Mouse (Mus musculus) intestine, embryonic 15.5 days (tissue): ENCODE results near the gene Rp9. TPM values are rescaled to one million over a fixed set of nuclear protein-coding genes. Genes with fewer than 3 reads are reported as not detected.

Source experiments
- ATAC-seq: fragments of 200-750 bp; cut with Nextera tagmentation; 2 replicates; pipeline ENCODE4 v1.8.0; 2017; ENCODE audit warnings: moderate TSS enrichment, moderate library complexity
- H3K27ac ChIP-seq: fragments of 300-500 bp; sonication (generic); 2 replicates; pipeline ENCODE4 v1.5.1; 2015; ENCODE audit warnings: mild to moderate bottlenecking, inconsistent platforms
- H3K27me3 ChIP-seq: fragments of 300-500 bp; sonication (generic); replicated peaks from 2 replicates; pipeline ENCODE4 v1.6.1; 2015; ENCODE audit warnings: inconsistent platforms
- H3K36me3 ChIP-seq: fragments of 300-500 bp; sonication (generic); 2 replicates; pipeline ENCODE4 v1.6.1; 2015; ENCODE audit warnings: inconsistent platforms
- H3K4me1 ChIP-seq: fragments of 300-500 bp; sonication (generic); replicated peaks from 2 replicates; pipeline ENCODE4 v1.6.1; 2015; ENCODE audit warnings: inconsistent platforms
- H3K4me2 ChIP-seq: fragments of 300-500 bp; sonication (generic); replicated peaks from 2 replicates; pipeline ENCODE4 v1.6.1; 2015; ENCODE audit warnings: mild to moderate bottlenecking, inconsistent platforms
- H3K4me3 ChIP-seq: fragments of 300-500 bp; sonication (generic); replicated peaks from 2 replicates; pipeline ENCODE4 v1.5.1; 2015; ENCODE audit warnings: inconsistent platforms
- H3K9ac ChIP-seq: fragments of 300-500 bp; sonication (generic); 2 replicates; pipeline ENCODE4 v1.6.1; 2015; ENCODE audit warnings: inconsistent platforms
- H3K9me3 ChIP-seq: fragments of 300-500 bp; sonication (generic); 2 replicates; pipeline ENCODE4 v1.6.1; 2016; ENCODE audit warnings: inconsistent platforms
- WGBS: fragments of 180-500 bp; shearing (Covaris S2); methylation state at CpG from one replicate; pipeline ENCODE4 v1.1.7; 2015; 5-methylcytosine and 5-hydroxymethylcytosine counted together
- polyA plus RNA-seq: library from polyadenylated mRNA; unstranded; fragments of >200 nt; fragmentation: Nextera tagmentation; extraction: Ambion mirVana; gene quantifications from 2 replicates; pipeline ENCODE4 v1.2.1, GENCODE M21; 2015

Rp9 gene
- polyA plus RNA-seq, 1 experiment from 2014 or later: 73.2 TPM

DNA sequence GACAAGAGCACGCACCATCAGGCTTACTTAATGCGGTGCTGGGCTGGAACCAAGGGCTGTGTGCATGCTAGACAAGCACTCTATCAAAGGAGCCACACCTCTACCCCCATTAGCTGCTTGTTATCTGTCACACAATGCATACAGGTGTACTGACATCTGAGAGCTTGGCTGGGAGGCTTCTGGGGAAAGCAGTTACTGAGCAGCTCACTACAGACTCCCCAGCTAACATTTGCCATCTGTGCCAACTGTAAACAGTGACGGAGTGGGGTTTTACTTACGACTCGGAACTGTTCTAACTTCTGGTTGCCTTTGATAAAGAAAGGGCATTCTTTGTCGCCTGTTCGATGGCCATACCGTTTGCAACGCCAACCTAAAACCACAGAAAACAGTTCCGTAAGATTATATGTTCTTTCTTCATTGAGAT is 16.0 kb downstream of the Rp9 start:
- H3K4me3 ChIP-seq: no peak overlapping the region
- H3K36me3 ChIP-seq: peaks cover 52% of the 10 kb centered on the region
- H3K9me3 ChIP-seq: no peaks in the 10 kb centered on the region
- 88% methylated on average over 10 of the region's 10 CpGs for WGBS
- 0 out of 2 replicates have a peak, but pooled peaks have one; percentile 31 for ATAC-seq
- H3K27me3 ChIP-seq: no peaks in the 10 kb centered on the region
- H3K9ac ChIP-seq: no peak overlapping the region
- no peak overlapping the region for H3K4me2 ChIP-seq
- H3K4me1 ChIP-seq: no peaks in the 10 kb centered on the region
- H3K27ac ChIP-seq: no peak overlapping the region

DNA sequence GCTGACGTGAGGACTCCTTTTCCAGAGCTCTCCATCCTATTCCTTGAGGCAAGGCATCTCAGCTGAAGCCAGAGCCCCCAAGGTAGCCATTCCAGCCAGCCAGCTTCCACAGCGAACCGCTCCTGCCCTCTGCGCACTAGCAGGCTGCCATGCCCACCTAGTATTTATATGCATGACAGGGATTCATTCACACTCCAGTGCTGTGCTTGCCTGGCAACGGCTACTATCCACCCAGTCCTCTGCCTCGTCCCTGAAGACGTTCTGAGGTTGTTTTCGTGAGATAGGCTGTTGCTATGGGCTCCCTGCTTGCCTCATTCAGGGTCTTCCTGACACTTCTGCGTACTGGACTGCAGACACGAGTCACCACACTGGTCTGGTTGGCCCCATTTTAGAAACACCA is 16.8 kb downstream of the Rp9 start:
- H3K9me3 ChIP-seq: no peaks in the 10 kb centered on the region
- H3K27ac ChIP-seq: no peak overlapping the region
- H3K27me3 ChIP-seq: no peaks in the 10 kb centered on the region
- ATAC-seq: no peak
- WGBS: 86% methylated on average over 10 of the region's 10 CpGs
- no peak overlapping the region for H3K4me3 ChIP-seq
- no peaks in the 10 kb centered on the region for H3K4me1 ChIP-seq
- no peak overlapping the region for H3K9ac ChIP-seq
- H3K4me2 ChIP-seq: no peak overlapping the region
- H3K36me3 ChIP-seq: peaks cover 46% of the 10 kb centered on the region

DNA sequence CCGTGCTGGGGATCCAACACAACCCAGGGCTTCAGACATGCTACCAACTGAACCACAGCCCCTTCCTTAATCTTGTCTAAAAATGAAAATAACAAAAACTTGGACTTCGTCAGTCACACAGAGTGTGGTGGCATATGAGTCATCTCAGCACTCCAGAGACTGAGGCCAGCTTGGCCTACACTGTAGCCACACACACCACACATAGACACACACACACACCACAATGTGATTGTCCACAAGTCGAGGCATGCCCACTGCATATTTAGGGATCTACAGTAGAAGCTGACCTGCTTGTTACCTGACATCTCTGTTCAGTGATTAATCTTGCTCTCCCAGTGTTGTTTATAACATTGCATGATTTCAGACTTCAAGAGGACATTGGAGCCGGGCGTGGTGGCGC is 20.3 kb downstream of the Rp9 start:
- no peak for ATAC-seq
- peaks cover 38% of the 10 kb centered on the region for H3K36me3 ChIP-seq
- 89% methylated on average over 6 of the region's 6 CpGs for WGBS

DNA sequence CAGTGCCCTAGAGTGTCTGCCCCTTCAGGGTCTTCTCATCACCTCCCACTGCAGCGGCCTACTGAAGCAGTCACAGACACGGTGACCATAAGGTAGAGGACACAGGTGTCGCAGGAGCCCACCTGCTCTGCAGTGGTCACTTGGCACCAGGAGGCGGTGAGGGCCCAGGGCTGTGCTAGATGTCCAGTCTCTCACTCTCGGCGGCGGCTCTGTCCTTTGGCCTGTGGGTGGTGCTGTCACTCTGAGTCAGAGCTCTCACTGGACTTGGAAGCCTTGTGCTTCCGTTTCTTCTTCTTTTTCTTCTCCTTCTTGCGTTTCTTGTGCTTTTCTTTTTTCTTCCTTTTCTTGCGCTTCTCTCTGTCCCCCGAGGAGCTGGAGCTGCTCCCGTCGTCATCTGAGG is 21.1 kb downstream of the Rp9 start:
- Histone ChIP-seq H3K9ac (no peak overlapping the region), H3K4me3 (no peak overlapping the region), H3K4me1 (no peaks in the 10 kb centered on the region), H3K4me2 (no peak overlapping the region), H3K9me3 (no peaks in the 10 kb centered on the region), H3K36me3 (peaks cover 36% of the 10 kb centered on the region), H3K27ac (no peak overlapping the region), H3K27me3 (no peaks in the 10 kb centered on the region)
- no peak for ATAC-seq
- 86% methylated on average over 13 of the region's 13 CpGs for WGBS

More for the DNA sequence above, 20.3 kb downstream of the Rp9 start:
- Histone ChIP-seq H3K27ac (no peak overlapping the region), H3K9me3 (no peaks in the 10 kb centered on the region), H3K27me3 (no peaks in the 10 kb centered on the region), H3K9ac (no peak overlapping the region), H3K4me1 (no peaks in the 10 kb centered on the region), H3K4me3 (no peak overlapping the region), H3K4me2 (no peak overlapping the region)

DNA sequence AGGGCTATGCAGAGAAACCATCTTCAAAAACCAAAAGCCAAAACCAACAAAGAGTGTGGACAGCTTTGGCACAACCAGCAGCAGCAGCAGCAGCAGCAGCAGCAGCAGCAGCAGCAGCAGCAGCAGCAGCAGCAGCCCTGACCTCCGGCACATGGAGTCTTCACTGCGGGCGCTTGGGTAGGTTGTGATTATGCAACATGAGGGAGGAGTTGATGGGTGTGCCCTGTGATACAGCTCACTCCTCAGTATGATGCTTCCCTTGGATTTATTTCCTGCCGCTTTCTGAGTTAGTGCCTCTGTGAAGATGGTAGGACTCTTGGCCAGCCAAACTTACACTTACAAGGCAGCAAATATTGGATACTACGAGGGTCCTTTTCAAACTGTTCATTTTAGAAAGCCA is 22.3 kb downstream of the Rp9 start:
- Histone ChIP-seq H3K9me3 (no peaks in the 10 kb centered on the region), H3K36me3 (peaks cover 25% of the 10 kb centered on the region), H3K27ac (no peak overlapping the region), H3K4me1 (no peaks in the 10 kb centered on the region), H3K4me2 (no peak overlapping the region), H3K4me3 (no peak overlapping the region), H3K27me3 (no peaks in the 10 kb centered on the region), H3K9ac (no peak overlapping the region)
- no peak for ATAC-seq
- WGBS: 82% methylated on average over 5 of the region's 5 CpGs

DNA sequence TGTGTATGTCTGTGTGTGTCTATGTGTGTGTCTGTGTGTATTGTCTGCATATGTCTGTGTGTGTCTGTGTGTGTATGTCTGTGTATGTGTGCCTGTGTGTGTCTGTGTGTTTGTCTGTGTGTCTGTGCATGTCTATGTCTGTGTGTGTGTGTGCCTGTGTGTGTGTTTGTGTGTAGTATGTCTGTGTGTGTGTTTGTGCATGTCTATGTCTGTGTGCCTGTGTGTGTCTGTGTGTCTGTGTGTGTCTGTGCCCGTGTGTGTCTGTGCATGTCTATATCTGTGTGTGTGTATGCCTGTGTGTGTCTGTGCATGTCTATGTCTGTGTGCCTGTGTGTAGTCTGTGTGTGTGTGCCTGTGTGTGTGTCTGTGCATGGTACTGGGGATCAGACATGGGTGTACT is 24.4 kb downstream of the Rp9 start:
- peaks cover 13% of the 10 kb centered on the region; the same call in 1 of the 2 replicates for H3K36me3 ChIP-seq
- H3K27me3 ChIP-seq: no peaks in the 10 kb centered on the region
- H3K4me1 ChIP-seq: no peaks in the 10 kb centered on the region
- no peaks in the 10 kb centered on the region for H3K9me3 ChIP-seq
- no peak overlapping the region for H3K4me2 ChIP-seq
- no peak for ATAC-seq
- no peak overlapping the region for H3K4me3 ChIP-seq
- H3K27ac ChIP-seq: no peak overlapping the region
- WGBS: 78% methylated on average over 1 of the region's 1 CpGs
- H3K9ac ChIP-seq: no peak overlapping the region

DNA sequence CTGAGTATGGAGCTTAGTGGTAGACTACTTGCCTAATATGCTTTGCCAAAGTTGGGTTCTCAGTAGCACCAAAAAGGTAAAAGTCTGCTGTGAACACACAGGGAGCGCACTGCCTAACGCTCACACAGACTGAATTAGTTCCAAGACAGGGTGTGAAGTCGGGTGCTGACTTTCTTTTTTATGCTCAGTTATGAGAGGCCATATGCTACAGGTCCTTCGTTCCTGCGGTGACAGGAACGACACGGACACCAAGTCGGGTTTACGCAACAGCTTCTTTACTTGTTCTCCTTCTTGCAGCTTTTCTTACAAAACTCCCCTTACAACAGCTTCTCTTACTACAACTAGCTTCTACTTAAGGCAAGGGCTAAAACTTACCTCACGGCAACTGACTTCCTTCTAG is 26.4 kb downstream of the Rp9 start:
- ATAC-seq: no peak
- H3K4me1 ChIP-seq: no peaks in the 10 kb centered on the region
- 86% methylated on average over 10 of the region's 10 CpGs for WGBS

DNA sequence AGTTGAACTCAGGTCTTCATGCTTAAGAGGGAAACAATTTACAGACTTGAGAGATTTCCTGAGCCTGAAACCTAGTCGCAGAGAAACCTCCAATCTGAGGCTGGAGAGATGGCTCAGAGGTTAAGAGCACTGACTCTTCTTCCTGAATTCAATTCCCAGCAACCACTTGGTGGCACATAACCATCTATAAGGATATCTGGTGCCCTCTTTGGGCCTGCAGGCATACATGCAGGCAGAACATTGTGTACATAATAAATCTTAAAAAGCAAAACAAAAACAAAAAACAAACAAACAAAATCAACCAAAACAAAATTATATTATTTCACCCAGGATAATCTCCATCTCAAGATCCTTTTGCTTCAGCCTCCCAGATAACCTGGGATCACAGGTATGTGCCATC is 30.7 kb downstream of the Rp9 start:
- Histone ChIP-seq H3K4me3 (no peak overlapping the region), H3K4me1 (no peaks in the 10 kb centered on the region), H3K9ac (no peak overlapping the region), H3K27me3 (no peaks in the 10 kb centered on the region), H3K9me3 (no peaks in the 10 kb centered on the region), H3K27ac (no peak overlapping the region), H3K4me2 (no peak overlapping the region), H3K36me3 (no peaks in the 10 kb centered on the region)
- no peak for ATAC-seq
- 71% methylated on average over 1 of the region's 1 CpGs for WGBS

More for the DNA sequence above, 26.4 kb downstream of the Rp9 start:
- Histone ChIP-seq H3K9ac (no peak overlapping the region), H3K36me3 (0 out of 2 replicates have a peak, but pooled peaks cover 5% of the 10 kb centered on the region), H3K9me3 (no peaks in the 10 kb centered on the region), H3K4me3 (no peak overlapping the region), H3K27me3 (no peaks in the 10 kb centered on the region), H3K4me2 (no peak overlapping the region), H3K27ac (no peak overlapping the region)

DNA sequence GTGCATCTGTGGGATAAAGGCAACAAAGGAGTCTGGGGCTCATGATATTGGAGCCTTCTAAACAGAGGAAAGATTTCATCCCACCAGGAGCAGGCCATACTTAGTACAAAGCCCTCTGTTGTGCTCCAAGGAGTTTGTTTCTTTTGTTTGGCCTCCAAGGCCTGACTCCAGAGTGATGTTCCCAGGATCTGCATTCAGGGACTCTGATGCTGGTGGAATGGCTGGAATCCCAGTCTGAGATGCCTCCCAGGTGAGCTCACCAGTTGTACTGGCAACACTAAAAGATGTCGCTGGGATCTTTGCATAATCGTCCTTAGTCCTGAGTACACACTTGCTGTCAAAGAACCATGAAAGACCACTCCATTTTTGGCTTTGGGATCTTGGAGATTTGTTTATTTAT is 35.4 kb downstream of the Rp9 start:
- WGBS: 83% methylated on average over 2 of the region's 2 CpGs
- no peak overlapping the region for H3K9ac ChIP-seq
- no peaks in the 10 kb centered on the region for H3K9me3 ChIP-seq
- no peak for ATAC-seq
- no peaks in the 10 kb centered on the region for H3K36me3 ChIP-seq
- no peak overlapping the region for H3K27ac ChIP-seq
- no peak overlapping the region for H3K4me2 ChIP-seq
- no peak overlapping the region for H3K4me3 ChIP-seq
- H3K4me1 ChIP-seq: no peaks in the 10 kb centered on the region
- H3K27me3 ChIP-seq: no peaks in the 10 kb centered on the region

DNA sequence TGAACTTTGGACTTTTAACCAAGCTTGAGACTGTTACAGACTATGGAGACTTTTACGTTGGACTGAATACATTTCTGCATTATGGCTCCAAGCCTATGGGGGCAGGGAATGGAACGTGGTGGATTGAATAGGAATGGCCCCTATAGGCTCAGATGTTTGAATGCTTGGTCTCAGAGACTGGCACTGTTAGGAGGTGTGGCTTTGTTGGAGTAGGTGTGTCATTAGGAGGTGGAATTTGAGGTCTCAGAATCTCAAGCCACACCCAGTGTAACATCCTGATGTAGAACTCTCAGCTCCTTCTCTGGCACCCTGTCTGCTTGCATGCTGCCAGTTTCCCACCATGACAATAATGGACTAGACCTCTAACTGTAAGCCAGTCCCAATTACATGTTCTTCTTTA is 36.3 kb downstream of the Rp9 start:
- Histone ChIP-seq H3K27ac (no peak overlapping the region), H3K4me3 (no peak overlapping the region), H3K27me3 (no peaks in the 10 kb centered on the region), H3K4me1 (0 out of 2 replicates have a peak, but pooled peaks cover 3% of the 10 kb centered on the region), H3K9me3 (no peaks in the 10 kb centered on the region), H3K9ac (no peak overlapping the region), H3K4me2 (no peak overlapping the region), H3K36me3 (no peaks in the 10 kb centered on the region)
- ATAC-seq: no peak
- WGBS: 67% methylated on average over 2 of the region's 2 CpGs

DNA sequence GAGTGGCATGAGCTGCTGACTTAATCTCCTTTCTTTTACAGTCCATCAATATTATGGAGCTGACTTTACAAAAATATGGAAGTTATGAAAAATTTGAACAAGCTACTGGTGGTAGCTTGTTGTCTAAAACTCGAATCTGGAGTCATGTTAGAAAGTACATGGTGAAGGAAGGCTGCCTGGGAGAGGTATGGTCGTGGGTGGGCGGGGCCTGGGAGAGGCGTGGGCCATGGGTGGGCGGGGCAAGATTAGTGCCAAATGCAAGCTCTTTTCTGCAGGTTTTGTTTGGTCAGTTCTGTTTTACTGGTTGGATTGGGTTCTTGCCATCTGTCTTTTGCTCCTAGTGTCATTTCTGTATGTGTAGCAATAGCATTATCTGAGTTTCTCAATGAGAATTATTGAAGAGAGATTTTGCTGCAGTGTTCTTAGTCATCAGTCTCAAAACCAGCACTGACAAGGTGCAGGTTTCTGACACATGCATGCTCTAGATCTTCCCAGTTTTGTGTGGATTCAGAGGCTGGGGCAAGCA is 39.2 kb downstream of the Rp9 start:
- Histone ChIP-seq H3K4me2 (no peak overlapping the region), H3K27ac (no peak overlapping the region), H3K27me3 (no peaks in the 10 kb centered on the region), H3K9ac (no peak overlapping the region), H3K36me3 (no peaks in the 10 kb centered on the region), H3K4me3 (no peak overlapping the region), H3K9me3 (no peaks in the 10 kb centered on the region), H3K4me1 (0 out of 2 replicates have a peak, but pooled peaks cover 3% of the 10 kb centered on the region)
- ATAC-seq: no peak
- WGBS: 30% methylated on average over 5 of the region's 5 CpGs

DNA sequence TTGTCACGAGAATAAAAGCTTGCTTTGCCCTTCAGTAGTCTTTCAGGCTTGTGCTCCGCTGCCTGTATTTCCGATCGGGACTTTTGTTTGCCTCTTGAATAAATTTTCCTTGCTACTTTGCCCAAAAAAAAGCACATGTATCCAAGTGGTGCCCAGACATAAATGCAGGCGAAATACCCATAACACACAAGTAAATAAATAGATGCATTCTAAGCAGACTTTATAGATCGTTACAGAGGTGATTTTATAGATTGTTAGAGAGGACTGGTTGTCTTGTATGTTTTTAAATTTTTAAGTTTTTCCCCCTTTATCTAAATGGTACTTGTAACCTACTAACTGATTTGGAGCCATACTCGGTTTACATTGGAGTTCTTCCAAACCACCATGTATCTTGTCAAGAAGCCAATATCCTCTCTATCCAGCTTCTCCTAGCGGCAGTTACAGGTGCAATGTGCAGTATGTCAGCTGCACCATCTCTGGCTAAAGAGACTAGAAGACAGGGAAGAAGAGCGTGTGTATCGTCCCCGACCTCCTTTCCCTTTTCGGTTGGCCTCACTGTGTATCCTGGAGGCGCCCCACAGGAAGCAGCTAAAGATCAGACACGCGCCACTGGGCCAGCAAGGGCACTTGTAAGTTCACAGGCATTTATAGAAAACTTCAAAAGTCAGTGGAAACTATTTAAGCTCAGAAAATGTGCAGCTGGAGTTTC is 39.9 kb downstream of the Rp9 start:
- Histone ChIP-seq H3K36me3 (no peaks in the 10 kb centered on the region), H3K4me2 (0 out of 2 replicates have a peak overlapping the region, but pooled peaks have one; percentile 7), H3K4me3 (no peak overlapping the region), H3K27me3 (no peaks in the 10 kb centered on the region), H3K4me1 (0 out of 2 replicates have a peak, but pooled peaks cover 3% of the 10 kb centered on the region), H3K9ac (no peak overlapping the region), H3K9me3 (no peaks in the 10 kb centered on the region), H3K27ac (no peak overlapping the region)
- 0 out of 2 replicates have a peak, but pooled peaks have one; percentile 41 for ATAC-seq
- 51% methylated on average over 15 of the region's 15 CpGs for WGBS
